Mouse (Mus musculus): Measurements from ENCODE around the gene Cap1. TPM values are rescaled to one million over a fixed set of nuclear protein-coding genes. Genes with fewer than 3 reads are reported as not detected.

The Cap1 gene
- polyA plus RNA-seq, 1 experiment from 2014 or later, result 79.7 TPM

DNA sequence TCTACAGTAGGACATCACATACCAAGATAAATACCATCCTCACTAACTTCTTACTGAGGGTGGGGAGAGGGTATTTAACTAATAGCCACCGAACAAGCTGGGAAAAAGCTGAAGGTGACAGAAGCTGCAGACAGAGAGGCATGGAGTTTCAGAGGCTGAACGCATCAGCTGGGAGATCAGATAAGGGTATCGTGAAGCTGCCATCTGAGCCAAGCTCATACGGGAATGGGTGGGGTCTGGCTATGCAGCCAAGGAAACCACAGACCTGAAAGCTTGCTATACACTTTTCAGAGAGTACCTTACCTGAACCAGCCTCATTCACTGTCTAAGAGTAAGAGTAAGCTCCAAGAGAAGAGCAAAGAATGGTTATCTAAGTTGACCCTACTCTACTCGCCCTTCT, 12.9 kb downstream of the Cap1 start:
- Histone ChIP-seq H3K36me3 (ENCODE audit: insufficient read depth, low read length) (peaks cover 28% of the 10 kb centered on the region), H3K9me3 (ENCODE audit: low read length) (no peaks in the 10 kb centered on the region), H3K27ac (ENCODE audit: low read length) (no peak overlapping the region), H3K27me3 (ENCODE audit: insufficient read depth, low read length) (no peaks in the 10 kb centered on the region), H3K4me2 (replicated peaks; ENCODE audit: low read depth, low read length) (no peak overlapping the region), H3K4me1 (ENCODE audit: insufficient read depth, low read length) (no peaks in the 10 kb centered on the region), H3K9ac (replicated peaks; ENCODE audit: low read length) (no peak overlapping the region), H3K4me3 (ENCODE audit: low read length) (no peak overlapping the region)
- 77% methylated on average over 5 of the region's 5 CpGs for WGBS
- ATAC-seq (ENCODE audit: low FRiP score, low TSS enrichment), result no peak

DNA sequence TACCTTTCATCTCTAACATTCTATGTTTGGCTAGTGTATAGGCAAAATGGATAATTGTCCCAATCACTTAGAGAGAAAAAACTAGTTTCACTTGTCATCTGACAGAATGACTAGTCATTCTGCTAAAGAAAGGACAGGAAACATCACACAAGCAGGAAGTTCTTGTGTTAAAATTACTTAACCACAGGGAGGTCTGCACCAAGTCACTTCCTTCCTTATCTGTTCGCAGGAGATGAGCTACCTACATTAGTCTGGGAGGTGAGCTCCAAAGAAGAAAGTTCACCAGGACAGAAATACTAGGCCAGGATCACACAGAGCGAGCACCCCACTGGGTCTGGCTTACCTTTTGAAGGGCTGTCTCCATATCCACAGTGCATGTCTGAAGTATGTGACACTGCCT, 13.9 kb downstream of the Cap1 start:
- H3K27me3 ChIP-seq (ENCODE audit: insufficient read depth, low read length), result no peaks in the 10 kb centered on the region
- no peaks in the 10 kb centered on the region for H3K4me1 ChIP-seq (ENCODE audit: insufficient read depth, low read length)
- no peak overlapping the region for H3K27ac ChIP-seq (ENCODE audit: low read length)
- no peaks in the 10 kb centered on the region for H3K9me3 ChIP-seq (ENCODE audit: low read length)
- H3K4me3 ChIP-seq (ENCODE audit: low read length), result no peak overlapping the region
- no peak overlapping the region for H3K9ac ChIP-seq (replicated peaks; ENCODE audit: low read length)
- no peak for ATAC-seq (ENCODE audit: low FRiP score, low TSS enrichment)
- no peak overlapping the region for H3K4me2 ChIP-seq (replicated peaks; ENCODE audit: low read depth, low read length)
- peaks cover 33% of the 10 kb centered on the region for H3K36me3 ChIP-seq (ENCODE audit: insufficient read depth, low read length)
- 79% methylated on average over 2 of the region's 2 CpGs for WGBS

DNA sequence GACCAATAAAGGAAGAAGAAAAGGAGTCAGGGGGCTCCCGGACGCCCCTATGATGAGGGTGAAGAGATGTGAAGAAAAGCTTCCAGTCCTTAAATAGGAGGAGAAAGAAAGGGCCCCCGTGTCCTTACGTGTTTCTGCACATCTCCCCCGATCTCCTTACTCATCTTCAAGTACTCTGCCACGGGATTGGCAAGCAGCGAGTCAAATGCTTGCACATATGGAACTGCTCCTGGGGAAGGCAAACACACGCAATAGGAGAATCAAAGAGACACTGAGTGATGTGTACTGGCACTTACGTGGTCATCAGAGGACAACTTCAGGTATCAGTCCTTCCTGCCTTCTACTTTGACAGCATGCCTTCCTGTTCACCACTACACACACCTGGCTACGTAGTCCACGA, 14.6 kb downstream of the Cap1 start:
- WGBS, result 93% methylated on average over 11 of the region's 11 CpGs
- Histone ChIP-seq H3K4me2 (replicated peaks; ENCODE audit: low read depth, low read length) (no peak overlapping the region), H3K27ac (ENCODE audit: low read length) (no peak overlapping the region), H3K4me3 (ENCODE audit: low read length) (no peak overlapping the region), H3K36me3 (ENCODE audit: insufficient read depth, low read length) (peaks cover 38% of the 10 kb centered on the region), H3K27me3 (ENCODE audit: insufficient read depth, low read length) (no peaks in the 10 kb centered on the region), H3K9ac (replicated peaks; ENCODE audit: low read length) (no peak overlapping the region), H3K9me3 (ENCODE audit: low read length) (no peaks in the 10 kb centered on the region), H3K4me1 (ENCODE audit: insufficient read depth, low read length) (no peaks in the 10 kb centered on the region)
- ATAC-seq (ENCODE audit: low FRiP score, low TSS enrichment), result no peak

DNA sequence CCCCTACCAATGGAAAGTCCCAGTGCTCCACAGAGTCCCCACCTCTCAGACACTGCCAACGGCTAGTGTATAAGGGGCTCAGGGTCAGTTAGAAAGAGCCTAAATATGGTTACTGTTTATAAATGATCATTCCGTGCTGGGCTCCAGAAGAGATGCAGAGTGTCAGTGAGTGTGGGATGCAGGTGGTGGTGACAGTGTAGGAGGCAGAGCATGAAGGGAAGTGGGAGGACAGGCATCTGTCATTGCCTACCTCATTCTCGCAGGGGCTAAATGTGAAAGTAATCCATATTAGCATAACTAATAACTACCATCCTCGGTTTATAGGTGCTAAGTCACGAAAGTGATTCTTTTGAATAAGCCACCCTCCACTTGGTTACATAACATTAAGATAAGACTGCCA, 15.1 kb downstream of the Cap1 start:
- no peak for ATAC-seq (ENCODE audit: low FRiP score, low TSS enrichment)
- Histone ChIP-seq H3K27me3 (ENCODE audit: insufficient read depth, low read length) (no peaks in the 10 kb centered on the region), H3K36me3 (ENCODE audit: insufficient read depth, low read length) (peaks cover 43% of the 10 kb centered on the region), H3K4me3 (ENCODE audit: low read length) (no peak overlapping the region), H3K9me3 (ENCODE audit: low read length) (no peaks in the 10 kb centered on the region), H3K4me1 (ENCODE audit: insufficient read depth, low read length) (no peaks in the 10 kb centered on the region), H3K9ac (replicated peaks; ENCODE audit: low read length) (no peak overlapping the region), H3K4me2 (replicated peaks; ENCODE audit: low read depth, low read length) (no peak overlapping the region), H3K27ac (ENCODE audit: low read length) (no peak overlapping the region)
- 86% methylated on average over 5 of the region's 5 CpGs for WGBS

DNA sequence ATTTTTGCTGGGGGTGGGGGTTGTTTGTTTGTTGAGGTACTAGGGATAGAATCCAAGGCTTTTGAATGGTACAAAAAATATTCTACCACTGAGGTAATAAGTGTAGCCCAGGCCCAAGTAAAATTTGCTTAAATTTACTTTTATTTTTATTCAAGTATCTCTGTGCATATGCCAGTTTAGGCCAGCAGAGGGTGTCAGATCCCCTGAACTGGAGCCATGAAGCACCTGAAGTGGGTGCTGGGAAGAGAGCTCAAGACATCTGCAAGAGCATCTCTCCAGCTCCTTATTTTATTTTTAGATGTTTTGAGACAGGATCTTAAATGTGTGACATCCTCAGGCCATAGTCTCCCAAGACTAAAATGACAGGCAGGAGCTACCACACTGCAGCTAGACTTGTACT, 15.8 kb downstream of the Cap1 start:
- Histone ChIP-seq H3K27ac (ENCODE audit: low read length) (no peak overlapping the region), H3K27me3 (ENCODE audit: insufficient read depth, low read length) (no peaks in the 10 kb centered on the region), H3K4me2 (replicated peaks; ENCODE audit: low read depth, low read length) (no peak overlapping the region), H3K4me3 (ENCODE audit: low read length) (no peak overlapping the region), H3K9ac (replicated peaks; ENCODE audit: low read length) (no peak overlapping the region), H3K9me3 (ENCODE audit: low read length) (no peaks in the 10 kb centered on the region), H3K4me1 (ENCODE audit: insufficient read depth, low read length) (no peaks in the 10 kb centered on the region), H3K36me3 (ENCODE audit: insufficient read depth, low read length) (peaks cover 50% of the 10 kb centered on the region)
- no peak for ATAC-seq (ENCODE audit: low FRiP score, low TSS enrichment)

DNA sequence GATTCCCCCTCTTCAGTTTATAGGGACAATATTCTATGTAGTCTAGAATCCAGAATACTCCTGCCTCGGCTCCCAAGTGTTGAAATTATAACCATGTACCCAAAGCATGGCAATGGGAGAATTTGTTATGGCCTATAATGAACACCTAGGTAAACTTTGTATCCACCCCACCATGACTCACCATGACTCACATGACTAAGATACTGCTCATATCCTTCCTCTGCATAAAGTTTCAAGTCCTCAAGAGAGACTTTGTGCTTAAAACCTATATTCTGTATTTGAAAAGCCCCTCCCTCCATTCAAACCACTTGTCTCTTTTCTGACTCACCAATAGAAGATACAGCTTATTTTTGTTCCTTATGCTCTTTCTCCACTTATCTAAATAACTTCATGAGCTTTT, 17.8 kb downstream of the Cap1 start:
- H3K27me3 ChIP-seq (ENCODE audit: insufficient read depth, low read length), result no peaks in the 10 kb centered on the region
- no peak overlapping the region for H3K4me2 ChIP-seq (replicated peaks; ENCODE audit: low read depth, low read length)
- peaks cover 68% of the 10 kb centered on the region for H3K36me3 ChIP-seq (ENCODE audit: insufficient read depth, low read length)
- 89% methylated on average over 1 of the region's 1 CpGs for WGBS
- ATAC-seq (ENCODE audit: low FRiP score, low TSS enrichment), result no peak
- no peak overlapping the region for H3K4me3 ChIP-seq (ENCODE audit: low read length)
- H3K27ac ChIP-seq (ENCODE audit: low read length), result no peak overlapping the region
- no peak overlapping the region for H3K9ac ChIP-seq (replicated peaks; ENCODE audit: low read length)
- H3K4me1 ChIP-seq (ENCODE audit: insufficient read depth, low read length), result no peaks in the 10 kb centered on the region
- no peaks in the 10 kb centered on the region for H3K9me3 ChIP-seq (ENCODE audit: low read length)

DNA sequence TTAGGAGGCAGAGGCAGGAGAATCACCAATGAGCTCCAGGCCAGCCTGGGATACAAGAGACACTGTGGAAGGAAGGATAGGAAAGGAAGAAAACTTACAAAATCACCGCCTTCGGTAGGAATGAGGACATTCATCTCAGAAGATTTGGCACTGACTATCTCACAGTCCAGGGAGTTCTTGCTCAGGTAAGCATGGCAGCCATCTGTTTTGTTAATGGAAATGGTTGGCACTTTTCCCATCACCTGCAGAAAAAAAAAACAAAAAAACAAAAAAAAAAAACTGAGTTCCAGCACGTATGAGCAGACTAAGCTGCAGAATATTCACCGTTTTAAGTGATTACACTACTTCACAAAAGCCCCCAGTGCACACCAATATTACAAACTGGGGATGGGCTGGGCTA, 24.0 kb downstream of the Cap1 start:
- ATAC-seq (ENCODE audit: low FRiP score, low TSS enrichment), result no peak
- Histone ChIP-seq H3K4me3 (ENCODE audit: low read length) (no peak overlapping the region), H3K9ac (replicated peaks; ENCODE audit: low read length) (no peak overlapping the region), H3K27ac (ENCODE audit: low read length) (no peak overlapping the region), H3K36me3 (ENCODE audit: insufficient read depth, low read length) (peaks cover 83% of the 10 kb centered on the region), H3K9me3 (ENCODE audit: low read length) (no peaks in the 10 kb centered on the region), H3K4me1 (ENCODE audit: insufficient read depth, low read length) (no peaks in the 10 kb centered on the region), H3K4me2 (replicated peaks; ENCODE audit: low read depth, low read length) (no peak overlapping the region), H3K27me3 (ENCODE audit: insufficient read depth, low read length) (no peaks in the 10 kb centered on the region)
- WGBS, result 92% methylated on average over 4 of the region's 4 CpGs

DNA sequence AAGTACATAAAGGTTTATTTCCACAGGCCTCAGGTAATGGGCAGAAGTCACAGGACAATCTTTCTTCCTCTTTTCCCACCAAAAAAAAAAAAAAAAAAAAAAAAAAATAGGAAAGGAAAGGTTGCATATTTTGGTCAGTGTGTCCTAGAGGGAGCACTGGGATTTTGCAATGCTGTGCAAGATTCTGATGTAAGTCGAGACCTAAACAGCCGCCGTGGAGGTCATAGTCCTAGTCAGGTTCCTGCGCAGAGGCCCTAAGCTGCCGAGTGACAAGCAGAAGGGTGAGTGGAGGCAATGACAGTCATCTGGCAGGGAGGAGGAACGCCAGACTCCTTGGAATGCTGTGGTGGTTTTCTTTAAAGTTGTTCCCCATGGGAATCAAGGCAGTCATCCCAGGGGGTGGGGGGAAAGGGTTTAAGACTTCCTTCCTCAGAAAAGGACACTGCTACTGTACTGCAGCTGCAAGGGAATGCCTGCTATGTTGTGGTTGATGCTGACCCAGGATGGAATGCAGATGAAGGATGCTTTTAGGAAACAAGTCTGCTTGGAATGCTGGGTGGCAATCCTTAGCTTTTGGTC, 26.7 kb downstream of the Cap1 start:
- no peak overlapping the region for H3K4me3 ChIP-seq (ENCODE audit: low read length)
- no peaks in the 10 kb centered on the region for H3K9me3 ChIP-seq (ENCODE audit: low read length)
- no peak for ATAC-seq (ENCODE audit: low FRiP score, low TSS enrichment)
- H3K9ac ChIP-seq (replicated peaks; ENCODE audit: low read length), result no peak overlapping the region
- 73% methylated on average over 6 of the region's 6 CpGs for WGBS
- no peak overlapping the region for H3K27ac ChIP-seq (ENCODE audit: low read length)
- H3K36me3 ChIP-seq (ENCODE audit: insufficient read depth, low read length), result peaks cover 80% of the 10 kb centered on the region
- no peaks in the 10 kb centered on the region for H3K27me3 ChIP-seq (ENCODE audit: insufficient read depth, low read length)
- no peaks in the 10 kb centered on the region for H3K4me1 ChIP-seq (ENCODE audit: insufficient read depth, low read length)
- no peak overlapping the region for H3K4me2 ChIP-seq (replicated peaks; ENCODE audit: low read depth, low read length)

DNA sequence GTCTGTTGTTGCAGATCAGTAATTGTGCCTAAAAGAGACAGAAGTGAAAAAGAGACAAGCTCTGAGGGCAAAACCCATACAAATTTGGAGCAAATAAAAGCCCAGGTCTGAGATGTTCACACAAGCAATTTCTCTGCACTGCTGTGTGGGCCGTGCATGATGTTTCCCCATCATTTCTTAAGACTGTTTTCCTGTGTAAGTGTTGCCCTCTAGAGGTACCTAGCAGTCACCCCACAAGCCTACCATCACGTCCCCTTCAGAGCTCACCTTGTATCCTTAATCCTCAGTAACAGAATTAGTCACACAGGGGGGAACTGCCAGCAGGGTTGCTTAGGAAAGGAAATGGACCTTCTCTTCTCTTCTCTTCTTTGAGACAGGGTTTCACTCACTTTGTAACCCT, 27.9 kb downstream of the Cap1 start:
- Histone ChIP-seq H3K36me3 (ENCODE audit: insufficient read depth, low read length) (peaks cover 69% of the 10 kb centered on the region), H3K4me1 (ENCODE audit: insufficient read depth, low read length) (no peaks in the 10 kb centered on the region), H3K4me3 (ENCODE audit: low read length) (no peak overlapping the region), H3K9me3 (ENCODE audit: low read length) (no peaks in the 10 kb centered on the region), H3K27me3 (ENCODE audit: insufficient read depth, low read length) (no peaks in the 10 kb centered on the region), H3K4me2 (replicated peaks; ENCODE audit: low read depth, low read length) (no peak overlapping the region), H3K9ac (replicated peaks; ENCODE audit: low read length) (no peak overlapping the region), H3K27ac (ENCODE audit: low read length) (no peak overlapping the region)
- ATAC-seq (ENCODE audit: low FRiP score, low TSS enrichment), result no peak
- 60% methylated on average over 2 of the region's 2 CpGs for WGBS

DNA sequence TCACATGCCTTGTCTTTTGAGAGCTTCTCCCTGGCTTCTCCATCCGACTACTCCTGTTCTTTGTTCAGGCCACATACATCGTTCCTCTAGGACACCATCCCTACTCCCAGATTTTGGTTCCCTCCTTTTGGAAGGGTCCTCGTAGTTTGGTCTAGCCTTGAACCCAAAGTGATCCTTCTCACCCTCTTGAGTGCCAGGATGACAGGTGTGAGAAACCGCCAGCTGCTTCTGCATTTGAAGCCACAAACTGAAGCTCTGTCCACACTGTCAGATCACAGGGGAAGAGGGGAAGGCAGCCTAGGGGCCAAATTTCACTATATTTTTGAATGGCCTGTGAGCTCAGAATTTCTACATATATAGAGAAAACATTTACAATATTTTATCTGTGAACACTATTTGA, 31.1 kb downstream of the Cap1 start:
- Histone ChIP-seq H3K4me3 (ENCODE audit: low read length) (no peak overlapping the region), H3K9me3 (ENCODE audit: low read length) (no peaks in the 10 kb centered on the region), H3K27ac (ENCODE audit: low read length) (no peak overlapping the region), H3K4me2 (replicated peaks; ENCODE audit: low read depth, low read length) (no peak overlapping the region), H3K27me3 (ENCODE audit: insufficient read depth, low read length) (no peaks in the 10 kb centered on the region), H3K36me3 (ENCODE audit: insufficient read depth, low read length) (peaks cover 61% of the 10 kb centered on the region), H3K4me1 (ENCODE audit: insufficient read depth, low read length) (no peaks in the 10 kb centered on the region), H3K9ac (replicated peaks; ENCODE audit: low read length) (no peak overlapping the region)
- WGBS, result 91% methylated on average over 4 of the region's 4 CpGs
- ATAC-seq (ENCODE audit: low FRiP score, low TSS enrichment), result no peak

DNA sequence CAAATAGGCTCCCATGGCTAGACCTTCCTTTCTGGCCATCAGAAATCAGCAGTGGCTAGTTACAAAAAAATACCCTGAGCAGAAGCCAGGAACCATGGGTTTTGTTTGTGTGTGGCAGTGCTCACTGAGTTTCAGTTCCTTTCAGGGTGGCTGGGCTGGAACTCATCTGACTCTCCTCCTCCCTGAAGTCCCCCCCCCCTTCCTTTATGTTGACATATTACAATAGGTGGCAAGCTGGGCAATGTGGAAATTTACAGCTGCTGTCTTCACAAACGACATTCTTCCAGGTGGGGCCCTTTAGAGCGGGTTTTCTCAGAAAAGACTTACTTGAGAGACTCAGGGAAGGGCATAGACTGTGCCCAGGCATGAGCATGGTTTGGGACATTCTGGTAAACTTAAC, 32.2 kb downstream of the Cap1 start:
- H3K9ac ChIP-seq (replicated peaks; ENCODE audit: low read length), result no peak overlapping the region
- ATAC-seq (ENCODE audit: low FRiP score, low TSS enrichment), result no peak
- no peaks in the 10 kb centered on the region for H3K9me3 ChIP-seq (ENCODE audit: low read length)
- H3K4me3 ChIP-seq (ENCODE audit: low read length), result no peak overlapping the region
- H3K27ac ChIP-seq (ENCODE audit: low read length), result no peak overlapping the region
- 40% methylated on average over 2 of the region's 2 CpGs for WGBS
- H3K4me2 ChIP-seq (replicated peaks; ENCODE audit: low read depth, low read length), result no peak overlapping the region
- no peaks in the 10 kb centered on the region for H3K4me1 ChIP-seq (ENCODE audit: insufficient read depth, low read length)
- H3K27me3 ChIP-seq (ENCODE audit: insufficient read depth, low read length), result no peaks in the 10 kb centered on the region
- peaks cover 62% of the 10 kb centered on the region for H3K36me3 ChIP-seq (ENCODE audit: insufficient read depth, low read length)

All from kidney, embryonic 16.5 days (tissue).